Mouse (Mus musculus): ENCODE results near the gene Cops8. TPM values are rescaled to one million over a fixed set of nuclear protein-coding genes. Genes with fewer than 3 reads are reported as not detected.
A peak's percentile ranks its signal among the peaks of the same experiment; 100 is the strongest.

Gene Cops8
- polyA plus RNA-seq, 1 experiment from 2014 or later, result 44.6 TPM

DNA sequence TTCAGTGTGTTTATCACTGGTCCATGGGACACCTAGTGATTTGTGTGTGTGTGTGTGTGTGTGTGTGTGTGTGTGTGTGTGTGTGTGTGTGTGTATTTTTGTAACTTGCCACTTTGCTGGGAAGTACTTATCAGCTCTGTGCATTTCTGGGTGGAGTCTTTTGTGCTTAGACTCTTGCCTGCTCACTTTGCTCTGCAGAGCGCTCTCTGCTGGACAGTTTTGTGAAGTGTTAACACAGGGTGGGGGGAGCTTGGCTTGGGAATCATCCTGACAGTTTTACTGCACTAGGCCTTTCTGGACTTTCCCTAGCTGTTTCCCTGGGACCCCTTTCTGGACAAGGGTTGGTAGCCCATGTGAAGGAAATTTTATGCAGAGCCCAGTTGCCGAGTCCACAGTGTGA lies 12.0 kb upstream of the Cops8 start:
- H3K9ac ChIP-seq, result no peak overlapping the region
- no peak for ATAC-seq (ENCODE audit: insufficient read depth)
- H3K4me3 ChIP-seq (replicated peaks), result no peak overlapping the region
- no peaks in the 10 kb centered on the region for H3K9me3 ChIP-seq (replicated peaks)
- no peaks in the 10 kb centered on the region for H3K36me3 ChIP-seq (replicated peaks)
- no peaks in the 10 kb centered on the region for H3K4me1 ChIP-seq (replicated peaks)
- WGBS (ENCODE audit: insufficient replicate concordance), result 25% methylated on average over 2 of the region's 2 CpGs
- H3K27ac ChIP-seq (replicated peaks), result no peak overlapping the region
- H3K27me3 ChIP-seq, result no peaks in the 10 kb centered on the region
- no peak overlapping the region for H3K4me2 ChIP-seq

DNA sequence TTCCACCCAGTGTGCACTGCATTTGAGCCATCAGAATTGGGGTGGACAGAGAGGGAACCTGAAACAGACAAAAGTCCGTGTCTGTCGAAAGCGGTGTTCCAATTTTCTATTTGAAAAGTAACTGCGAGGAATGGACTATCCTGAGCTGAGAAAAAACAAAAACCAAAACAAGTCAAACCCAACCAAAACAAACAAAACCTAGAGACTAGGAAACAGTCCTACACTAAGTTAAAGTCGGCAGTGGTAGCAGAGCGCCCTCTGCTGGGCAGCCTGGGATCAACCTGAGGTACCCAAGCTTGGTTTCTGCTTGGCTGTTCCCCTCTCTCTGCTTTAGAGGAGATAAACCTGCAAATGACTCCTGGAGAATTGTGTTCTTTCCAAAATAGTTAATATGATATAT lies 10.0 kb upstream of the Cops8 start:
- H3K27ac ChIP-seq (replicated peaks), result no peak overlapping the region
- H3K9me3 ChIP-seq (replicated peaks), result no peaks in the 10 kb centered on the region
- no peak overlapping the region for H3K4me3 ChIP-seq (replicated peaks)
- H3K27me3 ChIP-seq, result 0 out of 2 replicates have a peak, but pooled peaks cover 3% of the 10 kb centered on the region
- ATAC-seq (ENCODE audit: insufficient read depth), result no peak
- H3K4me2 ChIP-seq, result no peak overlapping the region
- H3K4me1 ChIP-seq (replicated peaks), result no peaks in the 10 kb centered on the region
- WGBS (ENCODE audit: insufficient replicate concordance), result 20% methylated on average over 6 of the region's 6 CpGs
- H3K9ac ChIP-seq, result no peak overlapping the region
- no peaks in the 10 kb centered on the region for H3K36me3 ChIP-seq (replicated peaks)

DNA sequence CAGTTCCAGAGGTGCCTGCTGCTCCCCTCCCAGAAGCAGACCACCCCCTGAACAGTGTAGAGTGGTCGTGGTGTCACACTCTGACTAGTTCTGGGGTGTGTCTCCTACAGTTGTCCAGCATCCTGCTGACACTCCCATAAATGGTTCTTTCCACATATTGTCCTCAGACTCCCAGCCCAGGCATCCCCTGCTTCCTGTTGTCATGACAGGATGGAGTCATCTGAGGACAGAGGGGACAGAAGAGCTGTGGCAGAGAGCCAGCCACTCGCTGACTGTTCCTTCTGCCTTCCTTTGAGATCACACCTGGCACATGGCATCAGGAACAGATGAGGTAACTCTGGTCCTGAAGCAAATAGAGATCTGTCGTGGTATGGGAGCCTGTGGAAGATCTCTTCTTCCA lies 3.6 kb upstream of the Cops8 start:
- Histone ChIP-seq H3K27me3 (0 out of 2 replicates have a peak, but pooled peaks cover 3% of the 10 kb centered on the region), H3K4me1 (replicated peaks) (peaks cover 10% of the 10 kb centered on the region), H3K27ac (replicated peaks) (no peak overlapping the region), H3K9ac (no peak overlapping the region), H3K4me2 (no peak overlapping the region), H3K4me3 (replicated peaks) (no peak overlapping the region), H3K36me3 (replicated peaks) (no peaks in the 10 kb centered on the region), H3K9me3 (replicated peaks) (no peaks in the 10 kb centered on the region)
- WGBS (ENCODE audit: insufficient replicate concordance), result 23% methylated on average over 3 of the region's 3 CpGs
- ATAC-seq (ENCODE audit: insufficient read depth), result no peak

DNA sequence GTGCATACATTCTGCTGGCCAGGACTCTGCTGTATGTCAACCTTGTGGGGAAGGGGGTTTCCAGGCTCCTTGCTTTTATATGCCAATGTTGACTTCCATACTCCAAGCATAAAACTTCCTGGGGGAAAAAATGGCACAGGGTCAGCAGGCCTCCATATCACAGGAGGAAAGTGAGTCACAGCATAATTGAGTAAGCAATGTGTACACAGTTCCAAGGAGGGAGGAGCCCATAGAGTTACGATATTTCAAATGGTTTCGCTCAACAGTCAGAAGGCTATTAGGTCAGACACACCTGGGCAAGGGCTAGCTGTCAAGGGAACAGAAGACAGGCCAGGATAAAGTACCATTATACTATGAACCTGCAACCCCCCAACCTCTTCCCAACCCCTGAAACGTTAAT lies 1.7 kb upstream of the Cops8 start:
- H3K27me3 ChIP-seq, result 0 out of 2 replicates have a peak, but pooled peaks cover 1% of the 10 kb centered on the region
- H3K9ac ChIP-seq, result no peak overlapping the region
- H3K4me1 ChIP-seq (replicated peaks), result peaks cover 16% of the 10 kb centered on the region
- no peak overlapping the region for H3K4me2 ChIP-seq
- no peaks in the 10 kb centered on the region for H3K9me3 ChIP-seq (replicated peaks)
- H3K36me3 ChIP-seq (replicated peaks), result peaks cover 7% of the 10 kb centered on the region; the same call in 1 of the 2 replicates
- ATAC-seq (ENCODE audit: insufficient read depth), result no peak
- no peak overlapping the region for H3K4me3 ChIP-seq (replicated peaks)
- 63% methylated on average over 3 of the region's 3 CpGs for WGBS (ENCODE audit: insufficient replicate concordance)
- H3K27ac ChIP-seq (replicated peaks), result no peak overlapping the region

DNA sequence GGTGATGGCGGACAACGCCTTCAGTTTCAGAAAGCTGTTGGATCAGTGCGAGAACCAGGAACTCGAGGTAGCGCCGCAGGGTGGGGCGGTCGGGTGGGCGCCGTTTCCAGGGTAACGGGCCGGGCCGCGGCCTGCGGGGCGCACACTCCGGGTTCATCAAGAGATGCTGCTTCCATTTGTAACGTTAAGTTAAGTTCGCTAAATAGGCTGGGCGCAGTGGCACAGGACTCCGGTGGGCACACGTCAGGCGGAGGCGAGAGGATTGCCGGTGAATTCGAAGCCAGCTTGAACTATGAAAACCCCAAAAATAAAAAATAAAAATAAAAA lies 743 bp downstream of the Cops8 start:
- peak overlapping the region; percentile 74 for H3K4me2 ChIP-seq
- peak overlapping the region; percentile 68 for H3K9ac ChIP-seq
- H3K27me3 ChIP-seq, result no peaks in the 10 kb centered on the region
- under 1% methylated on average over 26 of the region's 26 CpGs for WGBS (ENCODE audit: insufficient replicate concordance)
- peak overlapping the region; percentile 75 for H3K27ac ChIP-seq (replicated peaks)
- H3K36me3 ChIP-seq (replicated peaks), result peaks cover 32% of the 10 kb centered on the region
- peak overlapping the region; percentile 69 for H3K4me3 ChIP-seq (replicated peaks)
- no peaks in the 10 kb centered on the region for H3K9me3 ChIP-seq (replicated peaks)
- H3K4me1 ChIP-seq (replicated peaks), result peaks cover 16% of the 10 kb centered on the region
- ATAC-seq (ENCODE audit: insufficient read depth), result peak; percentile 51

DNA sequence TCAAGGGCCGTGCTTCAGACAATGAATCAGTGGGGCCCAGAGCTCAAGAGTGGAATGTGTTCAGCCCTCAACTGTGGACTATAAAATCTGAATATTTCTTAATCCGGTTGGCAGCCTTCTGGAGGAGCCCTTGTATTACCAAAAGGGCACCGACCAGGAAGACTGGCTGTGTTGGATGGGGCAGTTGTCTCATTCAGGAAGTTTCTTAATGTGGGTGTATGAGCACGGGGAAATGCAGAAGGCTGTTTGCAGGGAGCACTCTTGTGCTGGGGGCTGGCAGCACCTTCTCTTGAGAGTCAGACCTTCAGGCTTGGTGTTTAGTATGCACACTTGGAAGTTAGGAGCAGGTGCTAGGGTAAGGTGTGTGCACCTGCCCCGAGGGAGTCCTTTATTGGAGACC lies 6.6 kb downstream of the Cops8 start:
- peaks cover 5% of the 10 kb centered on the region; the same call in 1 of the 2 replicates for H3K4me1 ChIP-seq (replicated peaks)
- no peak overlapping the region for H3K4me3 ChIP-seq (replicated peaks)
- no peaks in the 10 kb centered on the region for H3K9me3 ChIP-seq (replicated peaks)
- peaks cover 85% of the 10 kb centered on the region for H3K36me3 ChIP-seq (replicated peaks)
- H3K9ac ChIP-seq, result no peak overlapping the region
- no peak for ATAC-seq (ENCODE audit: insufficient read depth)
- no peak overlapping the region for H3K27ac ChIP-seq (replicated peaks)
- 73% methylated on average over 5 of the region's 5 CpGs for WGBS (ENCODE audit: insufficient replicate concordance)
- H3K4me2 ChIP-seq, result no peak overlapping the region
- H3K27me3 ChIP-seq, result no peaks in the 10 kb centered on the region

DNA sequence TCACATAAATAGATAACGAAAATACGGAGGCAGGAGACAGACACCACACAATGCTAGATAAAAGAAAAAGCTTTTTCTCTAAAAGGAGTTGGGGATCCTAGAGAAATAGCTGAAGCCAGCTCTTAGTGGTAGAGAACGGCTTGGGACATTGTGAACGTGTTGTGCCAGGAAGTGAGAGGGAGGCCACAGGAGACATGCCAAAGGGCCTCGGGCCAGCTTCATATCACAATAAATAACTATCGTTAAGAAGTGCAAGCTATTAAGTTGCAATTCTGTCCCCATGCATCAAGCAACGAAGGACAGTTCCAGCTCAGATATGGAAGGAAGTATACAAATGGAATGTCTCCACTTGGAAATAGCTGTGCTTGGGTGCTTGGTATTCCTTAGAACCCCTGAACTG lies 14.5 kb downstream of the Cops8 start:
- Histone ChIP-seq H3K4me2 (no peak overlapping the region), H3K27ac (replicated peaks) (no peak overlapping the region), H3K36me3 (replicated peaks) (peaks cover 16% of the 10 kb centered on the region), H3K27me3 (no peaks in the 10 kb centered on the region), H3K4me1 (replicated peaks) (no peaks in the 10 kb centered on the region), H3K9me3 (replicated peaks) (no peaks in the 10 kb centered on the region), H3K4me3 (replicated peaks) (no peak overlapping the region), H3K9ac (no peak overlapping the region)
- no peak for ATAC-seq (ENCODE audit: insufficient read depth)
- WGBS (ENCODE audit: insufficient replicate concordance), result 73% methylated on average over 7 of the region's 7 CpGs

DNA sequence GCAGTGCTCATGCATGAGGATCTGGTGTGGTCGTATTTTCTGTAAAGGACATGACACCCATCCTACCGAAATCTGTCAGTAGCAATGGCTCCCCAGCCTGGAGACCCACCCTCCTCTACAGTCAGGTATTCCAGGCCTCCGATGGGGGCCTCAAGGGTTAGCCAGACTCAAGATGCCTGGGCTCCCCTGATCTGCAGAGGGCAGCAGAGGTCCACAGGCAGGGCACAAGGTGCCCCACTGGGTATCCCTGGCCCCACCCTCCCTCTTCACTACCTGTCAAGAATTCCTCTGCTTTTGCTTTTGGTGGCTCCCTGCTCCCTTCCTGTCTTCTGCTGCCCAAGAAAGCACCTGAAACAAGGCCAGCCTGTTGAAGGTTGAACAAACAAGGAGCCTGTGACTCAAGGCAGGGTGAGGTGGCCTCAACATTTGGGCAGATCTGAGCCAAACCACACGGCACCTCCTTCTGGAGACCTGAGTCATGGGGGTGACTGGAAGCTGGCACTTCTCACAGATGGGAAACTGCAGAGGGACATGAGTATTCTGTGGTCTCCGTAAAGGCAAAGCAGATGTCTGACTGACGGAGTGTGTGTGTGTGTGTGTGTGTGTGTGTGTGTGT lies 30.7 kb downstream of the Cops8 start:
- H3K36me3 ChIP-seq (replicated peaks), result no peaks in the 10 kb centered on the region
- no peak for ATAC-seq (ENCODE audit: insufficient read depth)
- WGBS (ENCODE audit: insufficient replicate concordance), result 56% methylated on average over 6 of the region's 6 CpGs

DNA sequence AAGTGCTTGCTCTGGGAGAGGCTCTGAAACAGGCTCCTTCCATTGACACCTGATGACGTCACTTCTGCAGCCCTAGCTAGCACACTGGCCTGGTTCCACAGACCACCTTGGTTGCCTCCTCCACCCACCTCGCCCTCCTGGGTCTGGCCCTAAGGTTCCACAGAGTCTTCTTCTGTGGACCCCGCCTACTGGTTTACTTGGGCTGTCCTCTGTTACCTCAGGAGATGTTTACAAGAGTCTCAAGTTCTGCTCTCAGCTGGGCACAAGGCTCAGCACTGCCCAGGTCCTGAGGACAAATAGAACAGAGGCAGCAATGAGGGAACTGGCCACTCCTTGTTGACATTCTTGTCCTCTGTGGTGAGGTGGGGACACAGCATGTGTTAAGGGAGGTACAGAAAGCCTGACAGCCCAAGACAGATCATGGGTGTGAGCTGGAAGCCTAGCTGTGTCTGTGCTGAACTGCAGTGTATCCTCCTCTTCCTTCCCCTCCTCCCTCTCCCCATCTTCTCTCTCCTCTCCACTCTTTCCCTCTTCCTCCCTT lies 31.5 kb downstream of the Cops8 start:
- Histone ChIP-seq H3K4me3 (replicated peaks) (no peak overlapping the region), H3K4me1 (replicated peaks) (no peaks in the 10 kb centered on the region), H3K4me2 (no peak overlapping the region), H3K36me3 (replicated peaks) (no peaks in the 10 kb centered on the region), H3K9me3 (replicated peaks) (no peaks in the 10 kb centered on the region), H3K27me3 (no peaks in the 10 kb centered on the region), H3K27ac (replicated peaks) (no peak overlapping the region), H3K9ac (no peak overlapping the region)
- ATAC-seq (ENCODE audit: insufficient read depth), result no peak
- 40% methylated on average over 3 of the region's 3 CpGs for WGBS (ENCODE audit: insufficient replicate concordance)

More for the DNA sequence above, 30.7 kb downstream of the Cops8 start:
- Histone ChIP-seq H3K4me3 (replicated peaks) (no peak overlapping the region), H3K27me3 (no peaks in the 10 kb centered on the region), H3K9ac (no peak overlapping the region), H3K9me3 (replicated peaks) (no peaks in the 10 kb centered on the region), H3K4me1 (replicated peaks) (no peaks in the 10 kb centered on the region), H3K4me2 (no peak overlapping the region), H3K27ac (replicated peaks) (no peak overlapping the region)

DNA sequence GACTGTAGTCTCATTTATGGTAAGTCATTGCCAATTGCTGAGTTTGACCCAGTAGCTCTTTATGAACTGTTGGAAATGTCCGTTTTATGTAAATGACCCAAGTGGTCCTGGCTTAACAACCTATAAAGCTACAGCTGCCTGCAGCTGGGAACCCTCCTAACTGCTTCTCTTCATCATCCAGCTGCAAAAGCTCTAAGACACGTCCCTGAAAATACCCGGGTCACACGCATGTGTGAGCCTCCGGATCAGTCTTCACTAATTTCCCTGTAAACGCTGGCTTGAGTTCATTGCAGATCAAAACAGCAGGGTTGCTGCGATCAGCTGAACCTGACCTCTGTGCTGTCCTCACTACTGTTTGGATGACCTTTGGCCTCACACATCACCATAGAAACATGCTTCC lies 35.6 kb downstream of the Cops8 start:
- Histone ChIP-seq H3K4me3 (replicated peaks) (no peak overlapping the region), H3K4me2 (no peak overlapping the region), H3K9me3 (replicated peaks) (no peaks in the 10 kb centered on the region), H3K27ac (replicated peaks) (no peak overlapping the region), H3K27me3 (no peaks in the 10 kb centered on the region), H3K36me3 (replicated peaks) (no peaks in the 10 kb centered on the region), H3K9ac (no peak overlapping the region), H3K4me1 (replicated peaks) (no peaks in the 10 kb centered on the region)
- no peak for ATAC-seq (ENCODE audit: insufficient read depth)
- 58% methylated on average over 7 of the region's 7 CpGs for WGBS (ENCODE audit: insufficient replicate concordance)

DNA sequence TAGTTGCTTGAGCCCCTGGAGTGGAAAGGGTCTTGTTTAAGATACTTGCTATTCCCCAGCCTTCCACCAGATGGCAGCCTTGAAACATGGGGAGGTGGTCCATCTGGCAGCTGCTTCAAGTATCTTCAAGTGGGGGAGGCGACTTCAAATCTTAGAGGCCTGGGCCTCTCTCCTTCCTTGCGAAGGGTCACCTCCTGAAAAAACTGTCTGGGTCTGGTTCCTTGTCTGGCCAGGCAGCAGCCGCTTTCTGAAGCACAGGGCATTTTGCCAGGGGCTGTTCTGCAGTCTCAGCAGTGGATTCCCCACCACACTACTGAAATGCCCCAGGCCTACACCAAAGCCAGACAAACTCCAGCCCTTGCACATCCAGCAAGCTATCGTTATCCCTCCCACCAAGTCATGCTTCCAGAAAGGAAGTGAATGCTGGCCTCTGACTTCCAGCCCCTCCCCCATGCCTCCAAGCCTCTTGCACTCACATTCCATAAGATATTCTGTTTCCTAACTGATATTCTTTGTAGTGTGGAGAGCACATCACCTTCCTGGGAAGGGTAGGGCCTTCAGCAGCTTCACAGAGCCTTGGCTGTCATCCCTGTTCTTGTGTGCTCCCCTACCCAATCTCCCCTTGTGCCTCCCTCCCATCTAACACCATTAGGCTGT lies 48.1 kb downstream of the Cops8 start:
- Histone ChIP-seq H3K9ac (no peak overlapping the region), H3K27me3 (no peaks in the 10 kb centered on the region), H3K27ac (replicated peaks) (no peak overlapping the region), H3K36me3 (replicated peaks) (no peaks in the 10 kb centered on the region), H3K4me3 (replicated peaks) (no peak overlapping the region), H3K9me3 (replicated peaks) (no peaks in the 10 kb centered on the region), H3K4me1 (replicated peaks) (no peaks in the 10 kb centered on the region), H3K4me2 (no peak overlapping the region)
- ATAC-seq (ENCODE audit: insufficient read depth), result peak; percentile 37; the same call in 1 of the 2 replicates
- WGBS (ENCODE audit: insufficient replicate concordance), result 15% methylated on average over 4 of the region's 4 CpGs

Data from liver, embryonic 15.5 days (tissue).